16 mouse cellular contexts compared by ENCODE assay signal in genomic region chr13:9222761-9223405, GRCm38 (mm10). TPM values are rescaled to one million over a fixed set of nuclear protein-coding genes. Genes with fewer than 3 reads are reported as not detected.
DNase-seq lines count a peak whose midpoint lies in the region; ATAC-seq and TF ChIP-seq lines count a peak whose summit lies in the region.
"Had no signal": no experiment of that assay in that cellular context is flagged by ENCODE, and none has a peak within 500 bp of the region (broad histone marks: within the 10 kb centered on the region; RNA-seq: fewer than 3 reads in every experiment).

No protein-coding gene starts in this region.

- no peaks in the 10 kb centered on the region for H3K36me3 ChIP-seq in liver, adult 2 months (ENCODE audit: control insufficient read depth, insufficient read depth, low read length)
- no peaks in the 10 kb centered on the region for H3K36me3 ChIP-seq in intestine, postnatal 0 days (ENCODE audit: control insufficient read depth, insufficient read depth)
- H3K36me3 ChIP-seq: embryonic facial prominence, embryonic 10.5 days; forebrain, embryonic 15.5 days had no signal

- peak overlapping the region; percentile 53 for H3K27ac ChIP-seq in liver, adult 2 months (replicated peaks; ENCODE audit: insufficient read depth, low read depth, low read length)
- H3K27ac ChIP-seq in intestine, postnatal 0 days (ENCODE audit: low read depth, low read length) = no peak overlapping the region
- H3K27ac ChIP-seq: embryonic facial prominence, embryonic 10.5 days; forebrain, embryonic 15.5 days had no signal

- H3K4me1 ChIP-seq in liver, adult 2 months (ENCODE audit: control insufficient read depth, insufficient read depth, low read length) = peaks cover 8% of the 10 kb centered on the region; the same call in 1 of the 2 replicates
- no peaks in the 10 kb centered on the region for H3K4me1 ChIP-seq in intestine, postnatal 0 days (replicated peaks; ENCODE audit: control insufficient read depth, insufficient read depth, low read length)
- H3K4me1 ChIP-seq: embryonic facial prominence, embryonic 10.5 days; forebrain, embryonic 15.5 days had no signal

- WGBS in liver, adult 2 months = 36% methylated on average over 9 of the region's 9 CpGs
- 68% methylated on average over 9 of the region's 9 CpGs for WGBS in intestine, postnatal 0 days

- TF ChIP-seq POLR2A in liver, adult 2 months (IDR thresholded peaks at IDR 0.05; ENCODE audit: extremely low read depth, insufficient read depth, low read length) = no peak

- H3K9me3 ChIP-seq in intestine, postnatal 0 days (ENCODE audit: control insufficient read depth) = no peaks in the 10 kb centered on the region
- H3K9me3 ChIP-seq: forebrain, embryonic 15.5 days had no signal

- no peak for ATAC-seq in intestine, postnatal 0 days
- no peak for ATAC-seq in frontal cortex, adult (ENCODE audit: low TSS enrichment)
- ATAC-seq: activated CD4-positive, CD25-positive, alpha-beta regulatory T cell, adult 4 months; forebrain, embryonic 15.5 days had no signal

- TF ChIP-seq CTCF in liver, adult 2 months (IDR thresholded peaks at IDR 0.05; ENCODE audit: low read depth, low read length) = no peak
- TF ChIP-seq CTCF in intestine, postnatal 0 days (IDR thresholded peaks at IDR 0.05; ENCODE audit: low read depth) = no peak

- peak overlapping the region; percentile 34; the same call in 1 of the 2 replicates for H3K4me3 ChIP-seq in liver, adult 2 months (ENCODE audit: insufficient read depth, low read depth, low read length)
- no peak overlapping the region for H3K4me3 ChIP-seq in intestine, postnatal 0 days (ENCODE audit: low read depth, low read length)
- H3K4me3 ChIP-seq: embryonic facial prominence, embryonic 10.5 days; erythroblast, embryonic 14.5 days; forebrain, embryonic 15.5 days had no signal

- no peak overlapping the region for H3K9ac ChIP-seq in liver, adult 2 months (ENCODE audit: low read depth, low read length)
- H3K9ac ChIP-seq in intestine, postnatal 0 days (ENCODE audit: low read depth, low read length) = no peak overlapping the region
- H3K9ac ChIP-seq: forebrain, embryonic 15.5 days had no signal

- peak; percentile 92 for DNase-seq in liver, adult 2 months (ENCODE audit: extremely low read depth, low read depth, low spot score)
- DNase-seq in liver = no peak
- DNase-seq in retina, postnatal 1 day = peak; percentile 16
- DNase-seq in retina, embryonic 14.5 days (ENCODE audit: low spot score) = no peak
- DNase-seq in kidney, postnatal 14 days = no peak
- DNase-seq: cerebellum, postnatal 36 days; gastrocnemius, postnatal 10 days; heart, postnatal 36 days; layer of hippocampus, postnatal 36 days; lung, postnatal 14 days had no signal

- H3K4me2 ChIP-seq in intestine, postnatal 0 days (replicated peaks; ENCODE audit: low read depth) = peak overlapping the region; percentile 30; the same call in 1 of the 2 replicates
- H3K4me2 ChIP-seq: forebrain, embryonic 15.5 days had no signal

- no peaks in the 10 kb centered on the region for H3K27me3 ChIP-seq in liver, adult 2 months (ENCODE audit: control insufficient read depth, insufficient read depth, low read length)
- no peaks in the 10 kb centered on the region for H3K27me3 ChIP-seq in intestine, postnatal 0 days (replicated peaks; ENCODE audit: control insufficient read depth, insufficient read depth, low read length)
- H3K27me3 ChIP-seq: forebrain, embryonic 15.5 days had no signal

- H3K79me2 ChIP-seq in liver, adult 2 months (ENCODE audit: control insufficient read depth, insufficient read depth, low read length) = no peaks in the 10 kb centered on the region

RNA-seq across cellular contexts. Expression of gene Dip2c, which starts 53.4 kb away (rescaled TPM):
- total RNA-seq in liver, adult 2 months (2014; rRNA removed) = 10.7 and 12.9 TPM in 2 replicates
- polyA plus RNA-seq in liver, adult 2 months (2012; rRNA removed) = 4.0 and 4.7 TPM in 2 replicates
- 2.7 and 2.8 TPM in 2 replicates for polyA plus RNA-seq in intestine, postnatal 0 days (2015; fragmentation: Nextera tagmentation; extraction: Ambion mirVana)

Comparison
In these comparisons a context has a peak if more than half of its experiments do, and no peak if none do; other contexts are left out.
1. DNase-seq: peak in liver, adult 2 months (single experiment) and retina, postnatal 1 day (single experiment); none in liver (single experiment), retina, embryonic 14.5 days (single experiment) and kidney, postnatal 14 days (single experiment).